Mouse (Mus musculus) olfactory bulb, adult 2 months (tissue): ENCODE results near the gene Dnajc5g. TPM values are rescaled to one million over a fixed set of nuclear protein-coding genes. Genes with fewer than 3 reads are reported as not detected.

ENCODE experiments used
- H3K27ac ChIP-seq: fragments of 200-500 bp; 2 replicates; pipeline ENCODE4 v1.5.1; 2012; ENCODE audit warnings: low read depth, low read length; ENCODE audit not compliant: insufficient read depth
- H3K4me1 ChIP-seq: fragments of 200-500 bp; 2 replicates; pipeline ENCODE4 v1.6.1; 2012; ENCODE audit warnings: low read length; ENCODE audit not compliant: control insufficient read depth, insufficient read depth
- H3K4me3 ChIP-seq: fragments of 200-500 bp; 2 replicates; pipeline ENCODE4 v1.5.1; 2012; ENCODE audit warnings: mild to moderate bottlenecking, low read depth, low read length, moderate library complexity; ENCODE audit not compliant: insufficient read depth
- CTCF ChIP-seq: fragments of 200-500 bp; IDR thresholded peaks from 2 replicates; pipeline ENCODE4 v1.5.1; 2012; ENCODE audit warnings: low read depth, mild to moderate bottlenecking, low read length, moderate library complexity; ENCODE audit not compliant: insufficient read depth
- POLR2A ChIP-seq: fragments of 200-500 bp; IDR thresholded peaks from 2 replicates; pipeline ENCODE4 v1.6.1; 2012; ENCODE audit warnings: mild to moderate bottlenecking, low read depth, low read length, moderate library complexity; ENCODE audit not compliant: insufficient read depth
- WGBS: fragments of 180-500 bp; shearing (Covaris S2); methylation state at CpG from one replicate; pipeline ENCODE4 v1.1.7; 2018; 5-methylcytosine and 5-hydroxymethylcytosine counted together
- polyA plus RNA-seq: library from polyadenylated mRNA; stranded (reverse); fragments of >200 nt; gene quantifications from 2 replicates; pipeline ENCODE4 v1.2.4, GENCODE M21; 2012; ENCODE audit warnings: low replicate concordance; ENCODE audit not compliant: missing spikeins, insufficient read depth, insufficient read length

The Dnajc5g gene
- polyA plus RNA-seq, result not detected in 2 replicates

DNA sequence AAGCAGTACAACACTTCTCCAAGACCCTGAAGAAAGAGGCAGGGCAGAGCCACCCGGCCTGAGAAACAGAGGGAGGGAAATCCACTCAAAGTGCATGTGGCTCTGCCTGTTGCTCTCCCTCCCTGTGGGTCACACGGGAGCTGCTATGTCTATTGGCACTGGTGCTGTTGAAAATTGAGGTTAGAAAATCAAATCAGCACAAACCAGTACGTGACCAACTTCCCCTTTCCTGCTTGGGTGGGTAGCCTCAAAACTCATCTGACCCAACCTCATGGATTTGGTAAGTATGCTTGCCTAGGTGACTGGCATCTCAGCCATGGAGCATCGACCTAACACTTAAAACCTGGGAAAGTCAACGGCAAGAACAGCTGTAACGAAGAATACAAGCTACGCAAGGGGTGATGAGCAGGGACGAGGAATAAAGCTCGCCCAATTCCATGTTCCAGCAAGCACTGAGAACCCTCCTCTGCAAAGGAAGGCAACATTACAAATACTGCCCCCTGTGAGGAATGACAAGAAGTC lies at the start of gene Dnajc5g:
Gene Dnajc5g (plus strand): TSS at position 472 of the 522 bp plus-strand sequence.
- Histone ChIP-seq H3K27ac (no peak within 1 kb of the TSS), H3K4me1 (no peaks in the 10 kb centered on the region), H3K4me3 (no peak within 1 kb of the TSS)
- WGBS, result 88% methylated on average over 9 of the region's 9 CpGs
- TF ChIP-seq CTCF, result no peak
- no peak for TF ChIP-seq POLR2A

DNA sequence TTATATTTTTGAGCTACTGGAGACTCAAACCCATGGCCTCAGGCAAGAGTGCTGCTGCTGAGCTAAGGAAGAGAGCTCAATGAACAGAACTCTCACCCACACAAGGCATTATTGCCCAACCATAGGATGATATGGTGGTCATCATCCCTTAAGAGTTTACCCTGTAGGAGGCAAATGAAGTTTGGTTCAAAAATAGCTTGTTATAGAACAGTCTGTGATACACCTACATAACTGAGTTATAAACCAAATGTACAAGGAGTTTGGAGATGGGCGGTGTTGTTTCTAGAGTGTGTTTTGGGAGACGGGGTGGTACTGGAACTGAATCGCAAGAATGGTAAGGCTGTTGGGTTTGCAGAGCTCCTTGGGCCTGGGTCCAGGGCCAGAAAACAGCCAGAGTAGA lies 36.3 kb upstream of the Dnajc5g start:
- no peak for TF ChIP-seq CTCF
- no peak for TF ChIP-seq POLR2A
- Histone ChIP-seq H3K27ac (no peak overlapping the region), H3K4me3 (no peak overlapping the region), H3K4me1 (no peaks in the 10 kb centered on the region)
- WGBS, result 94% methylated on average over 3 of the region's 3 CpGs

DNA sequence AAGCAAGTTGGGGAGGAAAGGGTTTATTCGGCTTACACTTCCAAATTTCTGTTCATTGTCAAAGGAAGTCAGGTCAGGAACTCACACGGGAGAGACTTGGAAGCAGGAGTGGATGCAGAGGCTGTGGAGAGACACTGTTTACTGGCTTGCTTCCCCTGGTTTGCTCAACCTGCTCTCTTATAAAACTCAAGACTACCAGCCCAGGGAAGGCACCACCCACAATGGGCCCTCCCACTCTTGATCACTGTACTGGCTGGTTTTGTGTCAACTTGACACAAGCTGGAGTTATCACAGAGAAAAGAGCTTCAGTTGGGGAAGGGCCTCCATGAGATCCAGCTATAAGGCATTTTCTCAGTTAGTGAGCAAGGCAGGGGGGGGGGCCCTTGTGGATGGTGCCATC lies 35.0 kb upstream of the Dnajc5g start:
- WGBS, result 81% methylated on average over 2 of the region's 2 CpGs
- no peak overlapping the region for H3K4me3 ChIP-seq
- TF ChIP-seq CTCF (no peak), POLR2A (no peak)
- H3K27ac ChIP-seq, result no peak overlapping the region
- no peaks in the 10 kb centered on the region for H3K4me1 ChIP-seq

GRCm38 (mm10) chr5:31071821-31072220 lies 34.3 kb upstream of the Dnajc5g start:
- no peak overlapping the region for H3K27ac ChIP-seq
- 97% methylated on average over 11 of the region's 11 CpGs for WGBS
- H3K4me1 ChIP-seq, result no peaks in the 10 kb centered on the region
- TF ChIP-seq CTCF (no peak), POLR2A (no peak)
- no peak overlapping the region for H3K4me3 ChIP-seq

DNA sequence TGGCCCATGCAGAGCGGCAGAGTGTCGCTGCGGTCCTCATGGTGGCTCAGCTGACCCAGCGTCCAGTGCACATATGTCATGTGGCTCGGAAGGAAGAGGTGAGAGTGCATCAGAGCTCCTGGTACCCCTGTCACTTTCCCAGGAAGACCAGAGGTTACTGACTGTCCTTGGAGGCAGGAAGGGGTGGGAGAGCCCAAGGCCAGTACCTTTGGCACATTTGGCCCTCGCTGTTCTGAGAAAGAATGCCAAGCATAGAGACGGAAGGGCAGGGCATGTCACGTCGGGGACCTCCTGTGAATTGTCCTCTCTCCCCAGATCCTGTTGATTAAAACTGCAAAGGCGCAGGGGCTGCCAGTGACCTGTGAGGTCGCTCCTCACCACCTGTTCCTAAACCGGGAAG lies 32.9 kb upstream of the Dnajc5g start:
- TF ChIP-seq CTCF (no peak), POLR2A (no peak)
- Histone ChIP-seq H3K4me3 (no peak overlapping the region), H3K4me1 (no peaks in the 10 kb centered on the region), H3K27ac (no peak overlapping the region)
- 91% methylated on average over 12 of the region's 12 CpGs for WGBS

DNA sequence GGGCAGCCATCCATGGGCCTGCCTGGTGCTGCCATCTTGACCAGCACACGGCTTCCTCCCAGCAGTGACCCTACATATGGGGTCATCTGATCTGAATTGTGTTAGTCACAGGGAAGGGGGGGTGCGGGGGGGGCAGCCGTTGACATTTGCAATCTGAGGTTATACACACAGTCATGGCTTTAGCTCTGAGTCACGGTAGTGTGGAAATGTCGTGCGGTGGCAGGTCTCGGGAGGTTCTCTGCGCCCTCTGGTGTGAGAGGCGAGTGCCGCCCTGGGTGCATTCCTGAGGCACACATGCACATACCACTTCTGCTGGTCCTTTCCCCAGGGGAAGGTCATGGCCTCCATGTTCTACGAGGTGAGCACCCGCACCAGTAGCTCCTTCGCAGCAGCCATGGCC lies 29.7 kb upstream of the Dnajc5g start:
- Histone ChIP-seq H3K4me1 (peaks cover 8% of the 10 kb centered on the region), H3K4me3 (no peak overlapping the region), H3K27ac (no peak overlapping the region)
- no peak for TF ChIP-seq CTCF
- TF ChIP-seq POLR2A, result no peak
- WGBS, result 90% methylated on average over 13 of the region's 13 CpGs

GRCm38 (mm10) chr5:31080059-31080794 lies 25.9 kb upstream of the Dnajc5g start:
- 40% methylated on average over 13 of the region's 13 CpGs for WGBS
- TF ChIP-seq POLR2A, result no peak
- no peak for TF ChIP-seq CTCF
- no peak overlapping the region for H3K27ac ChIP-seq
- H3K4me1 ChIP-seq, result peaks cover 12% of the 10 kb centered on the region
- no peak overlapping the region for H3K4me3 ChIP-seq

DNA sequence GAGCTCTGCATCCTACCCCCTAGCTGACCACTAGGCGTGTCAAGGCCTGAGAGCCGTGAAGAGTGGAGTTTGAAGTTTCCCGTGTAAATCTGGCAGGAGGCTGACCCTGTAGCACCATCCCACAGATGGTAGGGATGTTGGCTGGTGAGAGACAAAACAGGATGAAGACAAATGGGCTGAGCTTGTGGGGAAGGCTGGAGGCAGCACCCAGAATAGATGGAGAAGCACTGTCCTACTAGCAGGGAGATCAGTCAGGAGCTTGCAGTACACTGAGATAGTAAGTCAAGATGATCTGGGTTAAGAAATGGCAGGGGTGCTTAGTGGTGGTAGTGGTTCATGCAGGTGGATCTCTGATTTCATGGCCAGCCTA lies 25.3 kb upstream of the Dnajc5g start:
- 73% methylated on average over 3 of the region's 3 CpGs for WGBS

GRCm38 (mm10) chr5:31081386-31081785 lies 24.7 kb upstream of the Dnajc5g start:
- Histone ChIP-seq H3K27ac (no peak overlapping the region), H3K4me3 (no peak overlapping the region), H3K4me1 (peaks cover 12% of the 10 kb centered on the region)
- no peak for TF ChIP-seq POLR2A
- TF ChIP-seq CTCF, result no peak
- WGBS, result 98% methylated on average over 3 of the region's 3 CpGs

More for the DNA sequence above, 25.3 kb upstream of the Dnajc5g start:
- TF ChIP-seq CTCF (no peak), POLR2A (no peak)
- Histone ChIP-seq H3K4me3 (no peak overlapping the region), H3K27ac (no peak overlapping the region), H3K4me1 (peaks cover 12% of the 10 kb centered on the region)

GRCm38 (mm10) chr5:31082355-31082754 lies 23.7 kb upstream of the Dnajc5g start:
- Histone ChIP-seq H3K27ac (no peak overlapping the region), H3K4me1 (peaks cover 12% of the 10 kb centered on the region), H3K4me3 (no peak overlapping the region)
- 20% methylated on average over 5 of the region's 5 CpGs for WGBS
- TF ChIP-seq CTCF (peak; percentile 43; the same call in 1 of the 2 replicates), POLR2A (no peak)
